Mouse (Mus musculus) kidney, adult 2 months (tissue): Measurements from ENCODE around the gene Fchsd2. TPM values are rescaled to one million over a fixed set of nuclear protein-coding genes. Genes with fewer than 3 reads are reported as not detected.
A peak's percentile ranks its signal among the peaks of the same experiment; 100 is the strongest.

Experiments used
- DNase-seq: peaks from one replicate; pipeline ENCODE4 v3.0.0; 2021
- H3K27ac ChIP-seq: fragments of 200-500 bp; 2 replicates; pipeline ENCODE4 v1.5.1; 2012; ENCODE audit warnings: low read depth, low read length, control low read depth, inconsistent platforms; ENCODE audit not compliant: insufficient read depth
- H3K27me3 ChIP-seq: fragments of 200-500 bp; replicated peaks from 2 replicates; pipeline ENCODE4 v1.6.1; 2012; ENCODE audit warnings: mild to moderate bottlenecking, moderate library complexity, low read length, inconsistent platforms; ENCODE audit not compliant: control insufficient read depth, insufficient read depth
- H3K36me3 ChIP-seq: fragments of 200-500 bp; 2 replicates; pipeline ENCODE4 v1.6.1; 2012; ENCODE audit warnings: mild to moderate bottlenecking, moderate library complexity, low read length, inconsistent platforms; ENCODE audit not compliant: control insufficient read depth, insufficient read depth
- H3K4me1 ChIP-seq: fragments of 200-500 bp; 2 replicates; pipeline ENCODE4 v1.6.1; 2011; ENCODE audit warnings: low read length; ENCODE audit not compliant: control insufficient read depth, insufficient read depth
- H3K4me3 ChIP-seq: fragments of 200-500 bp; 2 replicates; pipeline ENCODE4 v1.5.1; 2011; ENCODE audit warnings: mild to moderate bottlenecking, low read depth, low read length, control low read depth; ENCODE audit not compliant: insufficient read depth
- CTCF ChIP-seq: fragments of 200-500 bp; conservative IDR thresholded peaks from 2 replicates; pipeline ENCODE4 v1.5.1; 2011; ENCODE audit warnings: low read depth, mild to moderate bottlenecking, control low read depth, low read length, moderate library complexity, mixed read lengths; ENCODE audit not compliant: insufficient read depth, insufficient read length
- POLR2A ChIP-seq: fragments of 200-500 bp; IDR thresholded peaks from one replicate; pipeline ENCODE4 v1.6.1; 2011; ENCODE audit warnings: low read depth, low read length, control low read depth
- WGBS: fragments of 180-500 bp; shearing (Covaris S2); methylation state at CpG from one replicate; pipeline ENCODE4 v1.1.7; 2018; 5-methylcytosine and 5-hydroxymethylcytosine counted together
- polyA plus RNA-seq: library from polyadenylated mRNA; depleted of rRNA; stranded (reverse); fragments of >200 nt; gene quantifications from 2 replicates; pipeline ENCODE4 v1.2.3, GENCODE M21; 2012

Fchsd2 gene
- polyA plus RNA-seq, 1 experiment: 7.1 TPM

GRCm38 (mm10) chr7:101293611-101294010 is 200.9 kb downstream of the Fchsd2 start:
- TF ChIP-seq CTCF: no peak
- TF ChIP-seq POLR2A: no peak
- Histone ChIP-seq H3K36me3 (no peaks in the 10 kb centered on the region), H3K4me3 (no peak overlapping the region), H3K27me3 (no peaks in the 10 kb centered on the region), H3K4me1 (peaks cover 3% of the 10 kb centered on the region; the same call in 1 of the 2 replicates), H3K27ac (no peak overlapping the region)
- WGBS: 57% methylated on average over 4 of the region's 4 CpGs
- DNase-seq: no peak

DNA sequence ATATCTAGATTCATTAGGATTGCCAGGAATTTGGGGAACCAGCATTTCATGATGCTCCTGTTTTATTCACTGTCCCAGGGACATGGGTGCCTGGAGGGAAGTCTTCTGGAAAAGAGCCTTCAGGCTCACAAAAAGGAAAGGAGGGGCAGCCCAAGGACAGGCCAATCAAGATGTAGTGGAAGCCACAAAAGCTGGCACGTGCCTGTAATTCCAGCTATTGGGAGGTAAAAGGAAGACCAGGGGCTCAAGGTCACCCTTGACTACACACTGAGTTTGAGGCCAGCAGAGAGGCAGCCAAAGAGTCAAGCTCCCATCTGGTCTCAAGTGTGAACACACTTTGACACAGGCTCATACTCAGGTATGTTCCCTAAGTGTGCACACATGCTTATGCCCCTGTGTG is 202.8 kb downstream of the Fchsd2 start:
- WGBS: 38% methylated on average over 1 of the region's 1 CpGs

GRCm38 (mm10) chr7:101296252-101297022 is 203.8 kb downstream of the Fchsd2 start:
- H3K36me3 ChIP-seq: no peaks in the 10 kb centered on the region
- no peak overlapping the region for H3K4me3 ChIP-seq
- H3K4me1 ChIP-seq: peaks cover 3% of the 10 kb centered on the region; the same call in 1 of the 2 replicates
- 25% methylated on average over 35 of the region's 35 CpGs for WGBS
- DNase-seq: peak; percentile 84
- no peak for TF ChIP-seq POLR2A
- TF ChIP-seq CTCF: no peak; the same call in 1 of the 2 replicates
- H3K27ac ChIP-seq: no peak overlapping the region
- H3K27me3 ChIP-seq: no peaks in the 10 kb centered on the region

More for the DNA sequence above, 202.8 kb downstream of the Fchsd2 start:
- Histone ChIP-seq H3K27ac (no peak overlapping the region), H3K36me3 (no peaks in the 10 kb centered on the region), H3K4me1 (peaks cover 3% of the 10 kb centered on the region; the same call in 1 of the 2 replicates), H3K4me3 (no peak overlapping the region), H3K27me3 (no peaks in the 10 kb centered on the region)
- DNase-seq: no peak
- TF ChIP-seq POLR2A (no peak), CTCF (no peak)

- no peaks in the 10 kb centered on the region for H3K27me3 ChIP-seq
- 61% methylated on average over 8 of the region's 8 CpGs for WGBS
- no peaks in the 10 kb centered on the region for H3K36me3 ChIP-seq
- H3K4me3 ChIP-seq: no peak overlapping the region
- TF ChIP-seq POLR2A: no peak
- no peak for TF ChIP-seq CTCF
- H3K4me1 ChIP-seq: peaks cover 3% of the 10 kb centered on the region; the same call in 1 of the 2 replicates
- no peak for DNase-seq
- H3K27ac ChIP-seq: no peak overlapping the region
Observed at GRCm38 (mm10) chr7:101297023-101297405, 204.4 kb downstream of the Fchsd2 start.

DNA sequence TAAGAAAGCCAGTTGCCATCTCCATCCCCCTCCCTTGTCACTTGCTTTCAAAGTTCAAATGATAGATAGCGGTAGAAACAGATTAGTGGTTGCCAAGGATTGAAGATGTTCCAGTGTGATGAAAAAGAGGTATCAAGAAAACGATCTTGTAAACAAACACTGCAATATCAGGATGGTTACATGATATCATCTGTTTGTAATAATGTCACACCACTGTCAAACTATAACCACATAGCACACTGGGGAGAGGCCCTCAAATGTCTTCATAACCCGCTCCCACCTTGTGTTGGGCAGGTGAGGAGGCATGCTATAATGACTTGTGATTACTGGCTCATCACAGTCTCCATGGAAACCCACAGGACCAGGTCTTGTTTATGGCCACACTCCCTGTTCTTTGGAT is 205.7 kb downstream of the Fchsd2 start:
- H3K27ac ChIP-seq: no peak overlapping the region
- WGBS: 88% methylated on average over 3 of the region's 3 CpGs
- no peaks in the 10 kb centered on the region for H3K27me3 ChIP-seq
- peaks cover 3% of the 10 kb centered on the region; the same call in 1 of the 2 replicates for H3K4me1 ChIP-seq
- no peak for DNase-seq
- TF ChIP-seq CTCF (no peak), POLR2A (no peak)
- no peak overlapping the region for H3K4me3 ChIP-seq
- no peaks in the 10 kb centered on the region for H3K36me3 ChIP-seq

- WGBS: 2% methylated on average over 30 of the region's 30 CpGs
- peaks cover 3% of the 10 kb centered on the region; the same call in 1 of the 2 replicates for H3K4me1 ChIP-seq
- no peak for TF ChIP-seq POLR2A
- no peak for TF ChIP-seq CTCF
- H3K27me3 ChIP-seq: no peaks in the 10 kb centered on the region
- no peak for DNase-seq
- no peaks in the 10 kb centered on the region for H3K36me3 ChIP-seq
- H3K4me3 ChIP-seq: peak overlapping the region; percentile 72
- peak overlapping the region; percentile 48 for H3K27ac ChIP-seq
Observed at GRCm38 (mm10) chr7:101301361-101301880, 208.8 kb downstream of the Fchsd2 start.

GRCm38 (mm10) chr7:101301881-101302456 is 209.3 kb downstream of the Fchsd2 start, which contains the start of gene Atg16l2:
Gene Atg16l2 (minus strand): TSS chr7:101302251.
- Histone ChIP-seq H3K4me3 (peak within 1 kb of the TSS; percentile 72), H3K4me1 (peaks cover 1% of the 10 kb centered on the region; the same call in 1 of the 2 replicates), H3K27ac (peak within 1 kb of the TSS; percentile 48), H3K27me3 (no peaks in the 10 kb centered on the region), H3K36me3 (no peaks in the 10 kb centered on the region)
- peak; percentile 96 for DNase-seq
- WGBS: under 1% methylated on average over 39 of the region's 39 CpGs
- peak; percentile 35; the same call in 1 of the 2 replicates for TF ChIP-seq CTCF
- TF ChIP-seq POLR2A: no peak
